Mouse (Mus musculus) gastrocnemius, postnatal 36 days (tissue): ENCODE measurements around the gene 1600002K03Rik. TPM values are rescaled to one million over a fixed set of nuclear protein-coding genes. Genes with fewer than 3 reads are reported as not detected.

Experiments
- DNase-seq, 2 experiments: peaks; one replicate each; pipeline ENCODE4 v3.0.0; 2022
- intact Hi-C: fragments of 180-260 bp; cut with DNase I; formaldehyde crosslinking; loops from one replicate; pipeline ENCODE4 v1.15.1; 2025
- long read RNA-seq, 2 experiments: library from polyadenylated mRNA; stranded (forward); transcript quantifications; one replicate each; pipeline ENCODE4 v2.0.0; 2021
- total RNA-seq, 2 experiments: library from RNA; stranded (reverse); gene quantifications; 2 replicates each; pipeline ENCODE4 v1.2.3; 2021

The 1600002K03Rik gene
- 1 to 10 TPM; 4.7 to 5.1 TPM for total RNA-seq
- long read RNA-seq, experiment 1, partial matches to known transcripts = 0 of 2 reads
- long read RNA-seq, experiment 1, other reads (novel, unspliced or antisense) = 0 of 2 reads
- long read RNA-seq, experiment 2, transcript 1600002K03Rik-201 (3 exons, 678 nt) = major isoform, 7 of 9 reads
- long read RNA-seq, experiment 2, partial matches to known transcripts = 1 of 9 reads
- long read RNA-seq, experiment 2, other reads (novel, unspliced or antisense) = 1 of 9 reads

DNA sequence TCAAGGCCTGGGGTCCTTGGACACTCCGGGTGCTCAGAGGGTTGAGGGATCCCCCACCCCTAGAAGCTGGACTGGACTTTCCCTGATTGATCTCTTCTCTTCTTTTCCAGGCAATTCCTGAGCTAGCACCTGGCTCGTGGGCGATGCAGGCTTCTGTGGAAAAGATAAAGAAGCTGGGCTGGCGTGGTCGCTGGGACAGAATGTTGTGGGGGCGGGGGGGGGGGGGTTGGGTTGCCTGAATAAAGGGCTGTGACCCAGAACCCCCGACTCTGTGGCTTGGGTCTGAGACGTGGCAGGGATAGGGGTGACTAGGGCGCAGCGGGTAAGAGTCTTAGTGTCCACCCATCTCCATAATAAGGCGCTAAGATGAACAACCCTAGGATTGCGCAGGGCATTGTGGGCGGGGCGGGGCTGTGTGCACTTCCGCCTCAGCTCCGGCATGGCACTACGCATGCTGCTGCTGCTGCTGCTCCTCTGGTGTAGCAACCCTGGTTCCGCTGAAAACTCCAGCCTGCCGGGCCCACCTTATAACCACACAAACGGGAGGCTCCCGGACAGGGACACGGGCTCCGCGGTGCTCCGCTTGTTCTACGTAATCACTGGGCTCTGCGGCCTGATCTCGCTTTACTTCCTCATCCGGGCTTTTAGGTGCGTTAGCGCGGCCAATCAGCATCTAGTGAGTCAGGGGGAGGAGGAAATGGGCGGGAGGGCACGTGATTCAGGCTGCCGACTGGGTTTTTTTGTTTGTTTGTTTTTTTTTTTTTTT lies at the start of gene 1600002K03Rik:
TSS of gene 1600002K03Rik (plus strand) at position 418 of the 766 bp plus-strand sequence.
- intact Hi-C loops = no loop called here
- peak; percentile 81 to 92 for DNase-seq

GRCm38 (mm10) chr10:80123932-80124562 lies 48.7 kb upstream of the 1600002K03Rik start:
- intact Hi-C loops = no loop called here
- no peak for DNase-seq

- DNase-seq = no peak
- intact Hi-C loops = no loop called here
Measured at GRCm38 (mm10) chr10:80127920-80128319, 44.8 kb upstream of the 1600002K03Rik start.

- intact Hi-C loops = no loop called here
- no peak for DNase-seq
Measured at GRCm38 (mm10) chr10:80129846-80130245, 42.9 kb upstream of the 1600002K03Rik start.

DNA sequence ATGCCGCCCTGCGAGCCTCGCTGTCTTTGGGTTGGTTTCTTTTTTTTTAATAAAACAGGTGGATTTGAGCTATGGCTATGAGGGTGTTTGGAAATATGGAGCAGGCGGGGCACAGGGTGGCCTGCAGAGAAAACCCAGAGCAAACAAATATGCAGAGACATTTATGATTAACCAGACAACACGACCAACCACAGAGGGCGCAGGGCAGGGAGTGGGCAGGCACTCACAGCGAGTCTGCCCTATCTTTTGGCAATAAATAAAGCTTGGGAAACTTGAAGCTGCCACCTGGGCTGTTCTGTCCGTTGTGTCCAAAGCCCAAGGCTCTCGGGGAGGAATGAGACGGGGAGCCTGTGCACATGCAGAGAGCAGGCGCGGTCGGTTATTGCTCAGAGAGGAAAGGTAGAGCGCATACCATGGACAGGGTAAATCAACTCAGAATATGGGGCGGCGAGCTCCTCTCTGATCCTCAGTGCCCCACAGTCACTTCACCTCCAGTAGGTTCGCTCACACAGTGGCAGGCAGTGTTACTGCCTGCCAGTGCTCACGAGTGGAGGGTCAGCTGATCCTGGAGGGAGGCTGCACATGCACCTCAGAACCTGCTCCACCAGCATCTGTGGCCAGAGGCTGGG lies 42.2 kb upstream of the 1600002K03Rik start:
- intact Hi-C loops = no loop called here
- DNase-seq = no peak

DNA sequence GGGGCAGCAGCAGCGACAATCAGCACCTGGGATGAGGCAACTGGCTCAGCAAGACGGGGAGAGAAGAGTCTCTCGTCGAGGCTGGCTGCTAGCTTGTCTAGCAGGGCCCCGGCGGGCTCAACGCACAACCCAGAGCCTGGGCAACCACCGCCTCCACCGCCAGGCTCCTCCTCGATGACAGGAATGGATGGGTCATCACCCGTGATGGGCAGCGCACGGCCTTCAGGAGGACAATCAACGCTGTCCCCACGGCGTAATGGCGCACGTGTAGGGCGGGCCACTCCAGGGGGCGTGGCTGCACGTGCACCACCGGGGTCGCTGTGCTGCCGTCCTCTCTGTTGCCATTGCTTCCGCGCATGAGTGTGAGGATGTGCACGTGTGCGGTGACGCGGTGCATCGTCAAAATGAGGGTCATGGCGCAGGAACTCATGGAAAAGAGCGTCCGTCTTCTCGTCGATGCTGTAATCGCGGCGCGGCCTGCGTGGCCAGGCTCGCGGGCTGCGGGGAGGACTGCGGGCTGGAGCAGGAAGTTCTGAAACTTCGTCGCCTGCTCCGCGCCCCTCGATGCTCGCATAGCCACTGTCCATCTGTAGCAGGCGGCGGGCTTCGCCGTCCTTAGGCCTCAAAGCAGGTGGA lies 41.3 kb upstream of the 1600002K03Rik start:
- DNase-seq = no peak

GRCm38 (mm10) chr10:80131952-80132350 lies 40.8 kb upstream of the 1600002K03Rik start:
- no peak for DNase-seq
- intact Hi-C loops = no loop called here

More for the DNA sequence above, 41.3 kb upstream of the 1600002K03Rik start:
- intact Hi-C loops = no loop called here

GRCm38 (mm10) chr10:80133226-80133849 lies 39.4 kb upstream of the 1600002K03Rik start:
- peak in 1 of 2 experiments; percentile 52 for DNase-seq
- intact Hi-C loops = no loop called here

- intact Hi-C loops = no loop called here
- no peak for DNase-seq
Measured at GRCm38 (mm10) chr10:80134421-80134820, 38.3 kb upstream of the 1600002K03Rik start.

DNA sequence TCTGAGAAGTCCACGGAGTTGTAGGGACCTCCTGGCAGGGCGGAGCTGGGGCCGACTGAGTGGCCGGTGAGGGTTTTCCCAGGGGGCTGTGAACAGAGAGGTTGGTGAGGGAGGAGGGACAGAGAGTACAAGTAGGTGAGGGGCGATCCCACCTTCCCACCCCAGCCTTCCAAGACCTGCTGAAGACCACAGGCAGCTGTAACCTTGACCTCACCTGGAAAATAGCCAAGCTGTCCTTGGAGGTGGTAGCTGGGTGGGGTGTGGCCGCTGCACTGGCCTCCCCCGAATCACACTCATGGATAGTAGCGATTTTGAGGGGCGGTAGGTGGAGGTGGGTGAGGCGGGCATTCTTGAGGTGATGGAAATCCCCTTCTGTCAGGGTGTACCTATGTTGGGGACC lies 37.6 kb upstream of the 1600002K03Rik start:
- intact Hi-C loops = no loop called here
- no peak for DNase-seq

- intact Hi-C loops = no loop called here
- no peak for DNase-seq
Measured at GRCm38 (mm10) chr10:80135641-80136040, 37.1 kb upstream of the 1600002K03Rik start.

- intact Hi-C loops = no loop called here
- DNase-seq = no peak
Measured at GRCm38 (mm10) chr10:80136179-80136951, 36.4 kb upstream of the 1600002K03Rik start.

- no peak for DNase-seq
Measured at GRCm38 (mm10) chr10:80136952-80137625, 35.7 kb upstream of the 1600002K03Rik start.

DNA sequence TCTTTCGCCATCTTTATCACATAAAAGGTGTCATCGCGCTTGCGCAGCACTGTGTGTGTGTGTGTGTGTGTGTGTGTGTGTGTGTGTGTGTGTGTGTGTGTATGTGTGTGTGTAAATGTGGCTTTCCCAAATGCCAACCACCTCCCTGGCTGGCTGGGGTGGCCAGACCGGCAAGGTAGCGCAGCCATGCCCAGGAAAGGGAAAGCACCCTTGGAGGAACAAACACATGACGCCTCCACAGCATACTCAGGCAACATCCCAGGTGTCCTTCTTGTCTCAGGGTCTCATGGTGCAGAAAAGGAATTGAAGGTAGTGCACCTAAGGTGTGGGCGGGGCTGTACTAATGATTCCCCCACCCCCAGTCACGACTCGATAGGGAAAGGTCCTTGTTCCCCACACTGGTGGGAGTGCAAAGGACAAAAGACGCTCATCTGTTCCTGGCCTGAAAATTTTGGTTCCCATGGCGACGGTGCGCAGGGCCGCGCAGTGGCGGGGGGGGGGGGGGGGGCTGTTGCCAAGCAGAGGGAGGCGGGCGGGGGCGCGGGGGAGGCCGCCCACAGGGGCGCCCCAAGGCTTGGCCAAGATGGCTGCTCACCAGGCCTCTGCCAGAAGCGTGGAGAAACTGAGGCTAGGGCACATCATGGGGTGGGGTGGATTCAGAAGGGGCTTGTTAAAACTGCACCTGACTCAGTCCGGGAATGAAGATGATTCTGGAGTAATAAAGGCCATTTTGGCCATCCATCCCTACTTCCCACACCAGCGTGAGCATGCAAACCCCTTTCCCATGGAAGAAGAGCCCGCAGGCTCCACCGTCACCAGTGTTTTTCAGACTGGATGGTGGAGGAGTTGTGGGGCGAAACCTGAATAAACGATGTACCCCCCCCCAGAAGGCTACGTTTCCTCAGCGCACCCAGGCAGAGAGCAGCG lies 34.9 kb upstream of the 1600002K03Rik start:
- intact Hi-C loops = loop anchor here (2.0 kb wide), 1 partner anchor 17 kb away; no protein-coding TSS in a partner anchor
- DNase-seq = no peak

More at GRCm38 (mm10) chr10:80136952-80137625, 35.7 kb upstream of the 1600002K03Rik start:
- intact Hi-C loops = no loop called here

GRCm38 (mm10) chr10:80138553-80139438 lies 33.9 kb upstream of the 1600002K03Rik start, which contains the start of gene Atp5d:
Atp5d (plus strand) TSS chr10:80138632.
- intact Hi-C loops = loop anchor here (2.0 kb wide), 1 partner anchor 18 kb away; no protein-coding TSS in a partner anchor
- DNase-seq = no peak

DNA sequence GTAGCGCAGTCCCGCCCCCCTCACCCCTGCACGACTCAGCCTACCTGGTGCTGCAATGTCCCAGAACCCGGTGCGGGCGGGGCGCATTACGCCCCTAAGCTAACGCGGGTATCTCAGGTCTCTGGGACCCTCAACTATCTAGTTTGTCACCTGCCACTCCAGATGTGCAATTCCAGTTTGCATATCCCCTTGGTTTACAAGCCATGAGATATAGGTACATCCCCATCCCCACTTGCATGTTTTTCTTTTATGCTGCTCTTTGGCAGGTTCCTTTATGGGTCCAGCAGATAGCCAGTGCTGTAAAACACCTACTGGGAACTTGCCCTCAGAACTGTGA lies 33.3 kb upstream of the 1600002K03Rik start:
- intact Hi-C loops = loop anchor here (2.0 kb wide), 1 partner anchor 19 kb away; no protein-coding TSS in a partner anchor
- DNase-seq = no peak
